Mouse (Mus musculus) forelimb bud, embryonic 11.5 days (tissue): ENCODE results near the gene Gpr84.

ENCODE experiments used
- DNase-seq: peaks from one replicate; pipeline ENCODE4 v3.0.0-alpha.2; 2012; ENCODE audit warnings: low read depth, low spot score

Gpr84 gene

DNA sequence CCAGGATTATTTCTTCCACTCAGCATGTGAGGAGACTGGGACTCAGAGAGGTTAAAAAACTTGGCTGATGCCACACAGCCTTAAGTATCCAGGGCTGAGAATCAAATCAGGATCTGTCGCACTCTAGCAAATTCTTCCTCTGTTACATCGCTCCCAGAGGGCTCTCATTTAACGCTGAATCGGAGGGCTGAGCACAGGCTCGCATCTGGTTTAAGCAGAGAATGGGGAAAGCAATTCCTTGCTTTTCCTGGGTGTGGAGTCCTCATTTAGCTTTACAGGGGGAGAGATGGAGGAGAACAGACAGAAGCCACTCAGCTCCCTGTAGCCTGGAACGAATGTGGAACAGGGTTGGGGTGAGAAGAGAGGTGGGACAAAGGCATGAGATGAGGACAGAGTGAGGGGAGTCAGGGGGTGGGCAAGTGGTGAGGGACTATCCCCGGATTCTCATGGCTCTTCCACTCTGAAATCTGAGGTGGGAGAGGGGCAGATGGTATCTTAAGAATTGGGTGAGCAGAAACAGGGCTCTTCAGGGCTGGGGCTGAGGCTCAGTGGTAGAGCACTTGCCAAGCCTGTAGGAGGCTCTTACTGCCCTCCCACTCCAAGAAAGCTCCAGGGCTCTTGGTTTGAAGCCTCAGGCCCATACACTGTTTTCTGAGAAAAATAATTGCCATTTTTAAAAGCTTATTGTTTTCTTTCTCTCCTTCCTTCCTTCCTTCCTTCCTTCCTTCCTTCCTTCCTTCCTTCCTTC, 25.2 kb upstream of the Gpr84 start:
- no peak for DNase-seq

DNA sequence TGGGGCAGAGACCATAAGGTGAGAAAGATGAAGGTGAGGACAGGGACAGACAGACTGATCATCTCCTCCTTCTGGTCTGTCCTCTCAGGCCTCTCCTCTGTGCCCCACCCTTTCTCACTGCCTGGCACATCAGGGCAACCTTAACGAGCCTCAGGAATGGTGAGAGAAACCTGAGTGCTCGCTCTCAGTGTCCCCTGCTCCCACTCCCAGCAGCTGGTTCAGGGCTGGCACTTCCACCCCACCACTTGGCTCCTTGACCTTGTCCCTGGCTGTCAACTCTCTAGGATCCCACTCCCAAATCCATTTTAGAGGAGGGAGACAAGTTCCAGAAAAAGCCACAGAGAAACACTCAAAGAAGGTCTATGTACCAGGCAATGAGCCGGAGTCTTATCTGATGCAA, 24.6 kb upstream of the Gpr84 start:
- no peak for DNase-seq

DNA sequence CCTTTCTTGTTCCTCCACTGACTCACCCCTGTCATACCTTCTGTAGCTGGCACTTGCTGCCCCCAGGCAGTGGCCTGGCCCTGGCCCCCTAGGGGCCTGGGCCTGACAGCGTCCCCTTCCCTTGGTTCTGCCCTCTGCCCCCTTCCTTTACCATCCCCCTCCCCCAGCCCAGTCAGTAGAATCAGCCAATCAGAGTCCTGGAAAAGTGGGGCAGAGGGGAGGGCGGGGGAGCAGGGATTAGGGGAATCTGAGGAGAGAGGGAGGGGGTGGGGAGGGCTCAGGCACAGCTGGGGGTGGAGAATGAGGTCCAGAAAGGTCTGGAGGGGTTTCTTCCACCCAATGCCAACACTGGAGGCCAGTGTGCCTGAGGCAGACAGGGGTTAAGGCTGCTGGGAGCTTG, 23.8 kb upstream of the Gpr84 start:
- no peak for DNase-seq

DNA sequence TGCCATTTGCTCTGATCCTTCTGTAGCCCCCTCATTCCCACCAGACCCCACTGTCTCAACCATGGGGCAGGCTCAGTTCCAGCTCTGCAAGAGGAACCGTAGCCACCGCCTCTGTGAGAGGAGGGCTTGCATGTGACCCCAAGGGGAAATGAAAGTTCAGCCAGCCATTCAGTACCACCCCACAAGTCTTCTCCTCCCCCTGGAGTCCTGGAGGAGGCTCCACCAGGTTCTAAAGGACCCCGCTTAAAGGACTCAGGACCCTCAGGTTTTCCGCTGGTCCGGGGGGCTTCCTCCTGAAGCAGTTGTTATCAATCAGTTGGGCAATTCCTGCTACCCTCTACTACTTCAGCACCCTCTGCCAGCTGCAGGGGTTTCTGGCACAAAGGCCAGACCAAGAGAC, 23.3 kb upstream of the Gpr84 start:
- no peak for DNase-seq

DNA sequence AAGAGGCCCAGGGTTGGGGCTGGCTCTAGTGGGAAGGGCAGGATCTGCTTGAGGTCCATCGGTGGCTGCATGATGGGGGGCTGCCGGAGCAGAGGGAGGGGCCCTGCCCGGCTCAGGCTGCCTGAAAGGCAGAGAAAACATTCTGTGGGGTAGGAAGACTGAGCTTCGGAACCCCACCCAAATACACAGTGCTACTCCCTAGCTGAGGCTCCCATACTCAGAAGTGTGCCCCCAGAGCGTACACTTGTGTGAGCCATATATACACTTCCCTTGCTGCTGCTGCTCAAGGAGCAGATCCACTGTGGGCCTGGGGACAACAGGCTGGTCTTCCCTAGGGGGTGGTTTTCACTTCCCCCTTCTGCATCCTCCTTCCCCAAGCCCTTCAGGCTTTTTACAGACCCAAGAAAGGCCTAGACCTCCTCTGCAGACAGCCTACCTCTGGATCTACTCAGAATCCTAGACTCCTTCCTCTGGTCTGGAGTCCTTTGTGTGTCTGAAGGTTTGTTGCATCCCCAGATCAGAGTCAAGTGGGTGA, 22.7 kb upstream of the Gpr84 start:
- no peak for DNase-seq

DNA sequence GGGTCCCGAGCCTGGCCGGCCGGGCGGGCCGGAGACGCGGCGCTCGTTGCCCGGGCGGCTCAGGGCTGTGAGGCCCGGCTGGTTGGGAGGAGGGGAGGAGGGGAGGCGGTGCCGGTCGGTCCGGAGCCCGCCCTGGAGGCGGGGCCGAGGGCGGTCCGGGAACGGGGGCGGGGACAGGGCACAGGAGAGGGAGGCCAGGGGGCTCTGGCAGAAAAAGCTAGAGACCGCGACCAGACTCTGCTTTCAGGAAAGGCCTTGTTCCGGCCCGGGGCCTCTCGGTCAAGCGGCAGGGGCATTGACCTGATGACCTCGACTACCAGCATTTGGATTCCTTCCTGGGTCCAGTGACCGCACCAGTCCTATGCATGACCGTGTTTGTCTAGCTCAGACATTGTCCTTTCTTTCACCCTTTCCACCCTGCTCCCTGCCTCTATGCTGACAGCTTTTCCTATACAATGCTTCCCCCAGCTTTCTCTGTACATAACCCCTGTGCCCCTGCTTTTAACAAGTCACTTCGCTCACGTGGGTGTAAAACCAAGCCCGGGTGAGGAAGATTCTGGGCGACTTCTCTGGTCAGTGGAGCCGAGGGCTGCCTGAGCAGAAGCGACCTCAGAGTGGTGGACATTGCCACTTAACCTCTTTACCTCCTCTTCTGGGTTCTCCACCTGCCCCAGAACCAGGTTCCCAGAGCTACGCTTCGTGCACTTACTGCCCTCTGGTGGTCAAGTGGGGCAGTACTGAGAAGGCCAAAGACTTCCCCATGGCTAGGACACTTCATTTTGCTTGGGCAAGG, 13.2 kb upstream of the Gpr84 start:
- peak; percentile 84 for DNase-seq

DNA sequence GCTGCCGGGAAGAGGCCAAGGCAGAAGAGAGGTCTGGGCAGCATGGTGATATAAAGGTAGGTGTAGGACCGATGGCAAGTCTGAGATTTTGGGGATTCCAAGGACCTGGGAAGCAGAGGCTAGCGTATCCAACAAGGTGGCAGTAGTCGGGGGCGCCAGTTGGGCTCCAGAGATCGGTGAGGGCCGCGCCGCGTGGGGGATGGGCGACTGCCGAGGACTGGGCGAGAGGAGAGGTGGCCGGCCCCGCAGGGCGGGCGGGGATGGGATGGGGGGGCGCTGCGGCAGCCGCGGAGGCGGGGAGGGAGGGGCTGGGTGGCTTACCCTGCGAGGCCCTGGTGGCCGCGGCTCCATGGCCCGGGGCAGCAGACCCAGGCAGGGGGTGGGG, 12.7 kb upstream of the Gpr84 start:
- DNase-seq, result no peak

DNA sequence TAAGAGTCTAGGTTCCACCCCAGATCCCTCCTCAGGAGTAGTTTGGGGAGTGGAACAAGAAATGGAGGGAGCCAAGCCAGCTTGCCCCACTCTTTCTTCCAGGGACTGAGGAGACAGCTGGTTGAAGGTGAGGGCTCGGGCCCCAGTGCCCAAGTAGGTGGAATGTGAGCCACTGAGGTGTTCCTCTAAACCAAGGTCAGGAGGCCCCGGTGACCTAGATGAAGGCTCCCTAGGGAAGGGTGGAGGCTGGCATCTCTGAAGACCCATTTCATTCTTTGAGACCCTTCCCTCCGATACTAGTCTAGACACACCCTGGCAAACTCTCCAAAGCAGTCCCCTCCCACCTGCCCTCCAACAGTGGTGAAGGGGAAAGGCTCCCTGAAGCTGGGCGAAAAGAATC, 12.0 kb upstream of the Gpr84 start:
- no peak for DNase-seq

DNA sequence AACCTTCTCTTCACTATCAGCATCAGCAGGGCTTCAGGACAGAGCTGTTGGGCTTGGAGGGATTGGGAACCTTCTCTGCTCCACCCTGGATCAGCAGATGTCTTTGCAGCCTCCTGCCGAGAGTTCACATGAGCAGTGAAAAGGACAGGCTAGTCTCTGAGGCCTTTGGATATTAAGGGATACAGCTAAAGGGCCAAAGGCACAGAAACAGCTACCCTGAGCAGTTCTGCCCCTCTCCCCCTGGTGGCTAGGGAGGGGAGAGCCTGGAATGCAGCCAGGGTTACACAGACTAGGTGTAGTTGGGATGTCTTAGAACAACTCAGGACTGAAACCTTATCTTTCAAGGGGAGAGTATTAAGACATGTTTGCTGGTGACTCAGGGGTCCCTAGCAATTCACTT, 10.7 kb upstream of the Gpr84 start:
- no peak for DNase-seq

DNA sequence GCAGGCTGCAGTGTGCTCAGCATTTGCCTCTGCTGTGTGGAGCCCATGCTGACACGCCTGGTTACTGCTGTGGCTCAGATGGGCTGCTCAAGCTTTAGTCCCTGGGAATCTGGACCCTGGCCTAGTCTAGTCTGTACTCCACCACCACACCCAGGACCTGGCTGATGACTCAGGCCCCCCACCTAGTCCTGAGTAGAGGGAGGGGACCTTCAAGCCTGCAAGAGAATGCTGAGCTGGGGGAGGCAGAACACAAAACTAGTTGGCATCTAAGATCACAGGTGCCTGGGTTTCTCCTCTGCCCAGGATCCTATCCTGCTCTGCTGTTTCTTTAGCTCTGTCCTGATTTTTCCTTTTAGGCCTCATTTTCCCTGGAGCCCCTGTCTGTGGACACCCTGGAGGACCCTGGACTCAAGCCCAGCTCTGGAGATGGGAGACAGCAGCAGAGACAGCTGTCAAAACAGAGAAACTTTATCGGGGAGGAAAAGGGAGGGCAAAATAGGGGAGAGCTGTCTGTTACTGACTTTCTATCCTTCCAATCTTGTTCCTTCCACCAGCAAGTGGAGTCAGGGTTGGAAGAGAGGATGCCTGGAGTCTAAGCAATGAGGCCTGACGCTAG, 7.9 kb upstream of the Gpr84 start:
- DNase-seq, result no peak

DNA sequence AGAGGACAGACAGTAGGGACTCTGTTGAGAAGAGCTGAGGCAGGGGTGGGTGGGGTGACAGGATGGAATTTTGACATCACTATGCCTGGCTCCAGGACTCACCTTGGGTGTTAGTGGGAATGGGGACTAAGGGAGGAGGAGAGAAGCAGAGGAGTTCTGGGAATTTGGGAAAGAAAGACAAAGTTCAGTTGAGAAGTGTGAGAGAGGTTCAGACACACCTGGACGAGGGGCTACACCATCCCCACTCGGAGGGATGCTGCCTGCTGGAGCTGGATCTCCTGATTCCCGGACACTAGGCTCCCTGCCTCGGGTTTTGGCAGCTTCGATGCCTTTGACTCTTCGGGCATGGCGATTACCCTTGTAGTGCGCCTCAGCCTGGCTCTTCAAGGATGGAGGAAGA, 7.3 kb upstream of the Gpr84 start:
- no peak for DNase-seq

DNA sequence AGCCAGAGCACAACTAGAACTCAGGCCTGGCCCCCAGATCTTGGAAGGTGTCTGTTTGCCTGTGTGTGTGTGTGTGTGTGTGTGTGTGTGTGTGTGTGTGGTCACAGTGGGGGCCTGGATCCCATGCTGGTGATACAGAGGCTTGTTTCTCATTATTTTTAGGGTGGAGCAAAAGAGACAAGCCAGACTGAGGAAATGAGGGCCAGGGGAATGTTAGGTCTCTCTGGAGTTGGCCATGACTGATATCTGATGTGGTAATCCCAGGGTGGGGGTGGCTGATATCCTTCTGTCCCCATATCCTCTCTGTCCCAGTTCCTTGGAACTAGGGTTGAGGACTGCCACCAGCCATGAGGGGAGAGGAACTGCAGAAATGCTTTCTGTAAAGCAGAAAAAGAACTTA, 6.7 kb upstream of the Gpr84 start:
- no peak for DNase-seq

DNA sequence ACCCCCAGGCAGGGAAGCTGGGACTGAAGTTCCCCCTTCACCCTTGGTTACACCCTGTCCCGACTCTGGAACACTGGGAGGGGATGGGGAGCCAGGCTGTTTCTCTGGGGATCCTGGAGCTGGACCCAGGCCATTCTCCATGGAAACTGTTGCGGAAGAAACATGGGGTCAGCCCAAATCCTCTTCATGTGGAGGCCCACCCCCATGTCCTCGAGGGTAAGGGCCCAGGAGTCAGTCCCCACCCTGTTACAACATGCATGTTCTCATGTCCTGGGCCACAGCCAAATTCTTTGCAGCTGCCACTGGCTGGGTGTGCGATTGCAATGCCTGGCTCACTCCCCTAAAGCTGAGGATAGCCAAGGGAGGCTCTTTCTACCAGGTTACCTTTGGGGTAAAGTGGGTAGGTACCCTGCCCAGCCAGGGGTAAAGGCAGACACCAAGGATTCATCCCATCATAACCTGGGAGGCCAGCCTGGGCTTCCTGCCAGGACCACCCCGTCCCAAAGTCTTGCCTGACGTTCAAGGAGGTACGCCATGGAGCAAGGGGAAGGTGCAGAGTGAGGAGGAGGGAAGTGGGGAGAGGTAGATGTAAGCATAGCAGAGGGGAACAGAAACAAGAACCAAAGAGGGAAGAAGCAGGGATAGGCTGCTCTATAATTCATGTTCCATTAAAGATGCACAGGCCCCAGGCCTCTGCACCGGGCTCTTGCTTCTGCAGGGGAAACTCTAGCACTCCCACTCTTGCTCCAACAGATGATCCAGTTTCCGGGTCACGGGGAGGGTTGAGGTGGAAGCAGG, 5.8 kb upstream of the Gpr84 start:
- DNase-seq, result no peak

DNA sequence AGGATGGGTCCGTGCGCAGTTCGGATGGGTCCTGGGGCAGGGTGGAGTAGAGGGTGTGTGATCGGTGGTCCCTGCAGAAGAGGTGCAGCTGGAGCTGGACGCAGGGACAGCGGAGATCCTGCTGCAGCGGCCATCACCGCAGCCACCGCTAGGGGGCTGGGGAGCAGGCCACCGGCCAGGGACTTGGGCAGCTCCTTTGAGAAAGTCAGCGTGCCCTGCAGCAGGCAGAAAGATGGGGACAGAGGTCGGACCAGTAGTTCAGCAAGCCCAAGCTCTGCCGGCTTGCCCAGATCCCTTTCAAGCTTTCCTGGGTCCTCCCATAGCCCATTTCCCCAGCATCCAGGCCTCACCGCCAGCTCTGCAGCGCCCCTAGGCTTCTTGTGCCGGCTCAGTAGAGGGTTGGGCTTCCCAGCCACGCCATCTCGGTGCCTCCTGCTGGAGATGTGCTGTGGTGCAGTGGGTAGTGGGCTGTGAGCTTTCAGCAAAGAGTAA, 4.6 kb upstream of the Gpr84 start:
- peak; percentile 86 for DNase-seq

DNA sequence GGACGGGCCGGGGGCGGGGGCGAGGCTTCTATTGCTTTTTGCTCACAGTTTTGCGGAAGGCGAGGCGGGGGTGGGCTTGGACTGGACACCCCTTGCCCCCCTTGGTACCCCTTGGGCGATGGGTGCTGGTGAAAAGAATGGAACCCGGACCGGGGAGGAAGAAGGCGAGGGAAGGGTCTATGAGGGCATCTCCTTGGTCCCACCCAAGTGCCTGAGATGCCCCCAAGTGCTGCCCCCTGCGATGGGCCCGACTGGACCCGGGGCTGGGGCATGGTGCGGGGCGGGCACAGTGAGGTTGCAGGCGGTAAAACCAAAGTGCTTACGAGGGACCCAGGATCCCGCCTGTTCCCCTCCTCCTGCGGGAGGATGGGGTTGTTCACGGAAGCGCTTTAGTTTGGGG, 3.8 kb upstream of the Gpr84 start:
- DNase-seq, result no peak

DNA sequence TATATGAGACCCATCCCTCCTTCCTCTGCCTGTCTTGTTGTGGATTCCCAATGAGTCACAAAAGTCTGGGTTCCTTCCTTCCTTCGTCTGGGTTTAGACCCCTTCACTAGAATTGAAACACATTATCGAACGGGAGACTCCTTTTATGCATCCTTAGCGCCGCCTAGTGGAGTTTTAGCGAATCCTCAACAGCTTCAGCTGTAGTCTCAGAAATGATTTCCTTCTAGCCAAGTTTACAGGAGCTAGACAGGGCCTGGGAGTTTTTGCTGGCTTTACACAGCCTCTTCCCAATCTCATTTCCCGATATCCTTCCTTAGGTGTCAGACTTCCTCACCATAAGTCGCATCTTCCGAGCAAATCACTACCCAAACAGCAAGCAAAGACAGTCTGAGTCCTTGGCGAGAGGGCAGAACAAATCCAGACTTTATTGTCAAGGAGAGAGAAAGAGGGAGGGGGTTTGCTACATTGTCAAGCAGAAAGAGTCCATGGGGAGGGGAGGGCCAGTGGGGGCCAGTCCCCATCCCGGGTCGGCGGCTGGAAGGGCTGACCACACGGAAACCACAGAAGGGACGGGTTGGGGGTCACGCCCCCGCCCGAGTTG, 3.2 kb upstream of the Gpr84 start:
- peak; percentile 83 for DNase-seq

DNA sequence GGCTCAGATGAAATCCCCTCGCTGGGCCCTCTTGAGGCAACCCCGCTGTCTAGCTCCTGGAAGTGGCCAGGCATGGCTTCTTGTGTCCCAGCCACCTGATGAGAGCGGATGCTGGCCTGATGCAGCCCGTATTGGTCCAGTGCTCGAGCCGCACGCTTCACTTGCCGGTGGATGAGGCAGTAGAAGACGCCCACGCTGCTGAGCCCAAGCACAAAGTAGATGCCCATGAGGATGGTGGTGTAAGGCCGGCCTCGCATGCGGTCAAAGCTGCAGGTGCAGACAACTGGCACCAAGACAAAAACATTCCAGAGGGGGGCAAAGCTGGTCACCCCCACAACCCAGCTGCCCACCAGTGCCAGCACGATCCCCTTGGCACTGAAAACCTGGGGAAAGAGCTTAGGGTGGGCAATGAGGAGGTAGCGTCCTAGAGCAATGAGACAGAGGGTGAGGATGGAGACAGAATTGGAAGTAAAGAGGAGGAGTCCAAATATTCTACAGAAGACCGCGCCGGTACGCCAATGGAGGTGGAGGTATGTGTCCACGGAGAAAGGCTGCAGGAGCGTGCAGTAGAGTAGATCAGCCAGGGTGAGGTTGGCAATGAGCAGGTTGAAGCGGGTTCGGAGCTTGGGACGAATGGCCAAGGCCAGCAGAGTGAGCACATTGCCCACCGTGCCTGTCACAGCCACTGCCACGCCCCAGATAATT, 1.4 kb downstream of the Gpr84 start:
- no peak for DNase-seq

DNA sequence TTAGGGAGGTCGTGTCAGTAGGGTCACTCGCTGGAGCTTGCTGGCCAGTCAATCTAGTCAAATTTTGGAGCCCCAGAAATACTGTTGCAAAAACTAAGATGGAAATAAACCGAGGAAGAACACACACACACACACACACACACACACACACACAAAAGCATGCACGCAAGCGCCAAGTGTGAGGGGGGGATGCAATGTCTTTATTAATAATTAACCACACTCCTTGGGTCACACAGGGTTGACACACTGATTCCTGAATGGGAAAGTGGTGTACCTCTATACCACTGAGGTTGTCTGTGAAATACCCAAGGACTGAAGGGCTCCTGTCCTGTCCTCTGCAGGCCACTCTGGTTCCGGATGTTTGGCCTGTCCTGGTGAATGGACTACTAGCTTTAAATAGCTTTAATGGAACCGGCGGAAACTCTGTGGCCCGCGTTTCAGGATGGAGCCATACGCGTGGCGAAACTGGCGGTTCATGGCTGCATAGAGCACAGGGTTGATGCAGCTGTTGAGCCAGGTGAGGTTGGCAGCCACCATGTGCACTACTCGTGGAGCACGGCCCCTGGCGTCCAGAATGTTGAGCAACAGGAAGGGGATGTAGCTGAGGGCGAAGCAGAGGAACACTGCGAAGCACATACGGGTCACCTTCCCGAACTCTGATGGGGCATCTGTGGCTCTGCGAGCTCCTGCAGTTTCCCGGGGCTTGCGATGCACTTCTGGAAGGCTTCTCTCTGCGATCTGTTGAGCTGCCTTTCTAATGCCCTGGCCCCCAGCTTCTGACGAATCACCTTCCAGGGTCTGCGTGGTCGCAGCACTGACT, 2.1 kb downstream of the Gpr84 start:
- DNase-seq, result no peak

DNA sequence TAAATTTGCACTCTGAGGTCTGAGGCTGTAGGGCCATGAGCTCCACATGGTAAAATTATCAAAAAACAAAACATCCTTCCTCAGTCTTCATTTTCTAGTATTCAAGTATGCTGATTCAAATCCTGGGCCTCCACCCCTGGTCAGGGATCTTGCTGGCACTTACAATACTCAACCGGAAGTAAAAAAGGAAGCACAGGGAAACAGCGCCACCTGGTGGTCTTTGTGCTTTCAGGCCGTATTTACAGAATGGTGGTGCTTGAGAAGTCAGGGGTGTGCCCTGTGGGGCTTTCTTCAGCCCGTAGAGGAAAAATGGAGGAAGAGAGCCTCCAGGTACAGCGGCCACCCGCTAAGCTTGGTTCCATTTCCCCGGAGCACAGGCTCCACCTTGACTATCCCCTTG, 3.3 kb downstream of the Gpr84 start:
- DNase-seq, result peak; percentile 98
